Mouse (Mus musculus) bone marrow, adult 2 months (tissue): Measurements from ENCODE around the gene Mpp2.

ENCODE experiments used
- CTCF ChIP-seq: fragments of 200-500 bp; IDR thresholded peaks from 2 replicates; pipeline ENCODE4 v1.5.1; 2011; ENCODE audit warnings: low read length, control low read depth; ENCODE audit not compliant: control insufficient read depth, insufficient read depth
- POLR2A ChIP-seq: fragments of 200-500 bp; IDR thresholded peaks from 2 replicates; pipeline ENCODE4 v1.6.1; 2011; ENCODE audit warnings: low read depth, mild to moderate bottlenecking, control low read depth, low read length, borderline replicate concordance; ENCODE audit not compliant: control insufficient read depth

GRCm38 (mm10) chr11:102029304-102029703 is 59.0 kb downstream of the Mpp2 start:
- TF ChIP-seq CTCF (no peak), POLR2A (no peak)
